Mouse (Mus musculus) heart, adult 11 months (tissue): ENCODE results near the gene Olfr1188.
"Not testable (repeated sequence)": the region's sequence is repeated elsewhere in the genome, so short reads cannot be mapped to it uniquely, and the experiment has no call there.

Experiments
- DNase-seq: peaks from one replicate; pipeline ENCODE4 v3.0.0; 2022

Olfr1188 gene

DNA sequence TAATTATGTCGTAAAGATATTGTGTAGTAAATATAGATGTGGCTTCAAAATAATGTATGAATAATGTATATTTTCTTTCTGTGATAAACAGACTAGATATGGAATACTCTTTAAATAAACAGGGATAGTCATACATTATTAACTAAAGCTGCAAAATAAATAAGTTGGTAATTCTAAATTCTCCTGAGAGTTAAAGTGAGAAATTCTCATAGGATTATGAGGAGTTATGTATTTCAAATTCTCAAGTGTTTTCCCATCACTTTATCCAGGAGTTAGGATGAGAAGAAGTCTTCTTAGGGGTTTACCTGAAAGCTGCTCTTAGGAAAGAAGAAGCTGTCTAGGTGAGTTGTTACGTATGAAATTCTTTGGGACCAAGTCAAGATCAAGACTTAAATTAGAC is at the start of gene Olfr1188:
TSS of gene Olfr1188 (plus strand) at position 301 of the 400 bp plus-strand sequence.
- no peak for DNase-seq

DNA sequence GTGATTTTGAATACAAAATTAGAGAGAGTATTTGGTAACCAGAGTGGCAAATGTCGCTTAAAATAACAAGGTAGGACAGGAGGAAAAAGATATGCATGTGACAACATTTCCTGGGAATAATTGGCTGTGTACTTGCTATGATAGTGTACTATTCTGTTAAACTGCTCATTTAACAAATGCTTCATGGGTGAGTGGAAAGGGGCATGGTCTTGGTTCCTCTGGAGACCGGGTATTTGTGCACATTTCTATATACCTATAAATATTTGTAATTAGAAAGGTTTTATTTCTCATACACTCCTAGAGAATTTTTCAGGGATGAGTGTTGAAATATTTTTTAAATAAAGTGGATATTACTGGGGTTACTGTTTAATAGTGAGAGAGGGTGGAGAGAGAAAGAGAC is 38.5 kb upstream of the Olfr1188 start, which contains the start of gene Olfr1186:
TSS of gene Olfr1186 (plus strand) at position 301 of the 400 bp plus-strand sequence.
- DNase-seq: no peak

DNA sequence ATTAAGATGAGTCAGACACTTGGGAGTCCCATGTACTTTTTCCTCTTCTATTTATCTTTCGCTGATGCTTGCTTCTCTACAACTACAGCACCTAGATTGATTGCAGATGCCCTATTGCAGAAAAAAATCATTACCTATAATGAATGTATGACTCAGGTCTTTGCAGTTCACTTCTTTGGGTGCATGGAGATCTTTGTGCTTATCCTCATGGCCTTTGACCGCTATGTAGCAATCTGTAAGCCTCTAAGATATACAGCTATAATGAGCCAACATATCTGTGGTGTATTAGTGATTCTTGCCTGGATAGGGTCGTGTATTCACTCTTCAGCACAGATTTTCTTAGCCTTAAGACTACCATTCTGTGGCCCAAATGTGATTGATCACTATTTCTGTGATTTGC is 31.0 kb upstream of the Olfr1188 start:
- DNase-seq: no peak

DNA sequence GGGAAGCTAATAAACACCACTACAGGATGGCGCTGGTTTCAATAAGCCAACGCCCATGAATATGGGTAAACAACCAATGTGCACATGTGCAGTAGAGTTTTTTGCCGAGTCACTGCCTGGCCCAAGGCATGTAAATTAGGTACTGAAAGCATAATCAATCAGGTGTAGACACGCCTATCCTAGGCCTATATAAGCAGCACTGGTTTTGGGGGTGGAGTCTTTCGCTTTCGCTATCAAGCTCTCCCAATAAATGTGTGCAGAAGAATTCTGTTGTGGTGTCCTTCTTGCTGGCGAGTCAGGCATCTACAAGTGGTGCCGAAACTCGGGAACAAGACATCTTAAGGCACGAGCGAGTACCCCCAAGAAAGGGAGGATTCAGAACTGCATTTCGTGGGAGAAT is 16.0 kb downstream of the Olfr1188 start:
- not testable (repeated sequence) for DNase-seq

DNA sequence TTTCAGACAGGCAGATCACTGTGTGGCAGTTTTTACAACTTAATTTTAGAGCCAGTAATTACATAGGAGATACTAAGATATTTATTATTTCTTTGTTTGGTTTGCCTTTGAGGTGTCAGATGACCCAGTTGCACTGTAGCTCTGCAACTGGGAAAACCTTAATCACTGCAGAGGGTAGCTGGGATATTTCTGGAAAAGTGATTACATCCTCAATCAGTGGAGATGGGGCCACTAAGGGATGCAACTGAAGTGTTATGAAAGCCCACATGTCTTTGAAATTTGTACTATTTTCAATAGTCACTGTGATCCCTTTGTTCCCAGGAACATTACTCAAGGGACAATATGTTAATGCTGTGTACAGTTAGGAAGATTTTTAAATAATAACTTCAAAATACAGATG is 29.4 kb downstream of the Olfr1188 start, which contains the start of gene Olfr1189:
TSS of gene Olfr1189 (plus strand) at position 301 of the 400 bp plus-strand sequence.
- DNase-seq: no peak
